Mouse (Mus musculus) brown adipose tissue, adult 24 weeks (tissue): Measurements from ENCODE around the gene 1600012H06Rik. TPM values are rescaled to one million over a fixed set of nuclear protein-coding genes. Genes with fewer than 3 reads are reported as not detected.

ENCODE experiments used
- polyA plus RNA-seq: library from polyadenylated mRNA; stranded (reverse); fragments of >200 nt; gene quantifications from 2 replicates; pipeline ENCODE4 v1.2.4, GENCODE M21; 2012; ENCODE audit not compliant: missing spikeins, insufficient read depth, insufficient read length

Gene 1600012H06Rik
- polyA plus RNA-seq, 1 experiment: 17.2 TPM

Other genes starting within 250 kb of the 1600012H06Rik start
- 1.3 and 2.8 TPM in 2 replicates for gene Thbs2, start 248.9 kb upstream of the 1600012H06Rik start, polyA plus RNA-seq
- 2.7 TPM in 1 of 2 replicates, not detected in the other for gene Wdr27, start within 50 bp of the 1600012H06Rik start, polyA plus RNA-seq
- gene Phf10, start 18.1 kb downstream of the 1600012H06Rik start, polyA plus RNA-seq: 25.9 and 45.3 TPM in 2 replicates
- 3.0 and 5.6 TPM in 2 replicates for gene 9030025P20Rik, start 35.3 kb downstream of the 1600012H06Rik start, polyA plus RNA-seq
- gene Gm3417, start 35.6 kb downstream of the 1600012H06Rik start, polyA plus RNA-seq: 2.5 TPM in 1 of 2 replicates, not detected in the other
- 3.8 and 9.6 TPM in 2 replicates for gene Gm3435, start 67.0 kb downstream of the 1600012H06Rik start, polyA plus RNA-seq
- 21.2 and 27.6 TPM in 2 replicates for gene Ermard, start 98.0 kb downstream of the 1600012H06Rik start, polyA plus RNA-seq
- 2.7 TPM in 1 of 2 replicates, not detected in the other for gene Tcte3, start 98.3 kb downstream of the 1600012H06Rik start, polyA plus RNA-seq
- gene Gm3448, start 98.4 kb downstream of the 1600012H06Rik start, polyA plus RNA-seq: 1.2 and 4.2 TPM in 2 replicates